Mouse (Mus musculus) forebrain, embryonic 11.5 days (tissue): Measurements from ENCODE around the gene Serpind1. TPM values are rescaled to one million over a fixed set of nuclear protein-coding genes. Genes with fewer than 3 reads are reported as not detected.

ENCODE experiments used
- ATAC-seq: fragments of 200-750 bp; cut with Nextera tagmentation; replicated peaks from 2 replicates; pipeline ENCODE4 v1.8.0; 2017; ENCODE audit warnings: moderate TSS enrichment; ENCODE audit not compliant: low FRiP score
- DNase-seq: peaks from one replicate; pipeline ENCODE4 v3.0.0-alpha.2; 2017; ENCODE audit warnings: low spot score
- H3K27ac ChIP-seq: fragments of 300-500 bp; sonication (generic); 2 replicates; pipeline ENCODE4 v1.5.1; 2014; ENCODE audit warnings: low read depth, low read length
- H3K27me3 ChIP-seq: fragments of 300-500 bp; sonication (generic); 2 replicates; pipeline ENCODE4 v1.6.1; 2014; ENCODE audit warnings: mild to moderate bottlenecking, low read length, mixed read lengths; ENCODE audit not compliant: control insufficient read depth, insufficient read depth
- H3K36me3 ChIP-seq: fragments of 300-500 bp; sonication (generic); 2 replicates; pipeline ENCODE4 v1.6.1; 2014; ENCODE audit warnings: mild to moderate bottlenecking, low read length, moderate library complexity, mixed read lengths; ENCODE audit not compliant: control insufficient read depth, insufficient read depth
- H3K4me1 ChIP-seq: fragments of 300-500 bp; sonication (generic); replicated peaks from 2 replicates; pipeline ENCODE4 v1.6.1; 2014; ENCODE audit warnings: low read length, mixed read lengths; ENCODE audit not compliant: control insufficient read depth, insufficient read depth
- H3K4me2 ChIP-seq: fragments of 300-500 bp; sonication (generic); 2 replicates; pipeline ENCODE4 v1.6.1; 2014; ENCODE audit warnings: low read depth, mild to moderate bottlenecking, low read length, moderate library complexity, mixed read lengths; ENCODE audit not compliant: severe bottlenecking
- H3K4me3 ChIP-seq: fragments of 300-500 bp; sonication (generic); 2 replicates; pipeline ENCODE4 v1.5.1; 2014; ENCODE audit warnings: low read depth, low read length
- H3K9ac ChIP-seq: fragments of 300-500 bp; sonication (generic); 2 replicates; pipeline ENCODE4 v1.6.1; 2014; ENCODE audit warnings: low read length
- H3K9me3 ChIP-seq: fragments of 300-500 bp; sonication (generic); 2 replicates; pipeline ENCODE4 v1.6.1; 2016; ENCODE audit warnings: low read length, mixed read lengths; ENCODE audit not compliant: control insufficient read depth
- WGBS: fragments of 180-500 bp; shearing (Covaris S2); extraction: QIAGEN DNeasy Blood & Tissue Kit; methylation state at CpG from one replicate; pipeline ENCODE4 v1.1.7; 2014; 5-methylcytosine and 5-hydroxymethylcytosine counted together
- polyA plus RNA-seq: library from polyadenylated mRNA; unstranded; fragments of >200 nt; fragmentation: Nextera tagmentation; extraction: Ambion mirVana; gene quantifications from 2 replicates; pipeline ENCODE4 v1.2.1, GENCODE M21; 2014

Serpind1 gene
- polyA plus RNA-seq, 1 experiment from 2014 or later = 0.20 TPM

GRCm38 (mm10) chr16:17339701-17340100 lies 8.5 kb downstream of the Serpind1 start:
- DNase-seq = no peak
- 93% methylated on average over 7 of the region's 7 CpGs for WGBS
- H3K9ac ChIP-seq = no peak overlapping the region

GRCm38 (mm10) chr16:17340705-17341104 lies 9.5 kb downstream of the Serpind1 start:
- peaks cover 2% of the 10 kb centered on the region; the same call in 1 of the 2 replicates for H3K36me3 ChIP-seq
- no peak for DNase-seq
- no peak for ATAC-seq
- H3K4me2 ChIP-seq = no peak overlapping the region
- no peaks in the 10 kb centered on the region for H3K4me1 ChIP-seq
- no peak overlapping the region for H3K4me3 ChIP-seq
- 88% methylated on average over 2 of the region's 2 CpGs for WGBS
- H3K9me3 ChIP-seq = no peaks in the 10 kb centered on the region
- H3K27me3 ChIP-seq = no peaks in the 10 kb centered on the region
- H3K9ac ChIP-seq = no peak overlapping the region
- no peak overlapping the region for H3K27ac ChIP-seq

More at GRCm38 (mm10) chr16:17339701-17340100, 8.5 kb downstream of the Serpind1 start:
- Histone ChIP-seq H3K9me3 (no peaks in the 10 kb centered on the region), H3K4me3 (no peak overlapping the region), H3K4me2 (no peak overlapping the region), H3K36me3 (peaks cover 2% of the 10 kb centered on the region; the same call in 1 of the 2 replicates), H3K27me3 (no peaks in the 10 kb centered on the region), H3K4me1 (no peaks in the 10 kb centered on the region), H3K27ac (no peak overlapping the region)
- no peak for ATAC-seq

GRCm38 (mm10) chr16:17341847-17342246 lies 10.7 kb downstream of the Serpind1 start:
- DNase-seq (no peak), ATAC-seq (no peak)
- WGBS = 91% methylated on average over 4 of the region's 4 CpGs
- H3K27ac ChIP-seq = no peak overlapping the region
- no peaks in the 10 kb centered on the region for H3K9me3 ChIP-seq
- no peaks in the 10 kb centered on the region for H3K4me1 ChIP-seq
- peaks cover 2% of the 10 kb centered on the region; the same call in 1 of the 2 replicates for H3K36me3 ChIP-seq
- H3K4me2 ChIP-seq = no peak overlapping the region
- H3K9ac ChIP-seq = no peak overlapping the region
- H3K4me3 ChIP-seq = no peak overlapping the region
- no peaks in the 10 kb centered on the region for H3K27me3 ChIP-seq

GRCm38 (mm10) chr16:17345141-17345812 lies 14.1 kb downstream of the Serpind1 start:
- no peak overlapping the region for H3K27ac ChIP-seq

GRCm38 (mm10) chr16:17345813-17346155 lies 14.6 kb downstream of the Serpind1 start:
- ATAC-seq (no peak), DNase-seq (no peak)
- Histone ChIP-seq H3K4me1 (no peaks in the 10 kb centered on the region), H3K4me3 (no peak overlapping the region), H3K4me2 (no peak overlapping the region), H3K9ac (no peak overlapping the region), H3K27me3 (no peaks in the 10 kb centered on the region), H3K36me3 (peaks cover 5% of the 10 kb centered on the region), H3K9me3 (no peaks in the 10 kb centered on the region), H3K27ac (no peak overlapping the region)
- WGBS = 89% methylated on average over 2 of the region's 2 CpGs

More at GRCm38 (mm10) chr16:17345141-17345812, 14.1 kb downstream of the Serpind1 start:
- Histone ChIP-seq H3K4me3 (no peak overlapping the region), H3K27me3 (no peaks in the 10 kb centered on the region), H3K4me2 (no peak overlapping the region), H3K9ac (no peak overlapping the region), H3K36me3 (peaks cover 5% of the 10 kb centered on the region), H3K4me1 (no peaks in the 10 kb centered on the region), H3K9me3 (no peaks in the 10 kb centered on the region)
- 87% methylated on average over 8 of the region's 8 CpGs for WGBS
- DNase-seq (no peak), ATAC-seq (no peak)

GRCm38 (mm10) chr16:17346766-17347165 lies 15.6 kb downstream of the Serpind1 start:
- Histone ChIP-seq H3K9ac (no peak overlapping the region), H3K4me2 (no peak overlapping the region), H3K27me3 (no peaks in the 10 kb centered on the region), H3K4me3 (no peak overlapping the region), H3K9me3 (no peaks in the 10 kb centered on the region), H3K4me1 (no peaks in the 10 kb centered on the region), H3K27ac (no peak overlapping the region), H3K36me3 (peaks cover 5% of the 10 kb centered on the region)
- DNase-seq (no peak), ATAC-seq (no peak)
- WGBS = 92% methylated on average over 1 of the region's 1 CpGs

GRCm38 (mm10) chr16:17356031-17356430 lies 24.9 kb downstream of the Serpind1 start:
- no peaks in the 10 kb centered on the region for H3K4me1 ChIP-seq
- 93% methylated on average over 6 of the region's 6 CpGs for WGBS
- no peak overlapping the region for H3K4me2 ChIP-seq
- H3K27me3 ChIP-seq = no peaks in the 10 kb centered on the region
- H3K4me3 ChIP-seq = no peak overlapping the region
- no peaks in the 10 kb centered on the region for H3K9me3 ChIP-seq
- H3K36me3 ChIP-seq = no peaks in the 10 kb centered on the region; the same call in 1 of the 2 replicates
- no peak overlapping the region for H3K27ac ChIP-seq
- DNase-seq (no peak), ATAC-seq (no peak)
- H3K9ac ChIP-seq = no peak overlapping the region

GRCm38 (mm10) chr16:17358787-17359186 lies 27.6 kb downstream of the Serpind1 start:
- H3K27me3 ChIP-seq = no peaks in the 10 kb centered on the region
- no peak overlapping the region for H3K9ac ChIP-seq
- no peaks in the 10 kb centered on the region for H3K4me1 ChIP-seq
- no peak overlapping the region for H3K27ac ChIP-seq
- no peaks in the 10 kb centered on the region for H3K9me3 ChIP-seq
- no peak for DNase-seq
- H3K36me3 ChIP-seq = no peaks in the 10 kb centered on the region; the same call in 1 of the 2 replicates
- H3K4me3 ChIP-seq = no peak overlapping the region
- WGBS = 95% methylated on average over 4 of the region's 4 CpGs
- H3K4me2 ChIP-seq = no peak overlapping the region
- ATAC-seq = no peak

GRCm38 (mm10) chr16:17382306-17382705 lies 51.1 kb downstream of the Serpind1 start:
- H3K36me3 ChIP-seq = no peaks in the 10 kb centered on the region
- ATAC-seq (no peak), DNase-seq (no peak)
- H3K27me3 ChIP-seq = no peaks in the 10 kb centered on the region
- H3K9me3 ChIP-seq = no peaks in the 10 kb centered on the region
- 98% methylated on average over 4 of the region's 4 CpGs for WGBS
- no peak overlapping the region for H3K27ac ChIP-seq
- H3K4me3 ChIP-seq = no peak overlapping the region
- H3K4me2 ChIP-seq = no peak overlapping the region
- H3K4me1 ChIP-seq = no peaks in the 10 kb centered on the region
- no peak overlapping the region for H3K9ac ChIP-seq
